Mouse (Mus musculus) midbrain, postnatal 0 days (tissue): ENCODE results near the gene Bloc1s2. TPM values are rescaled to one million over a fixed set of nuclear protein-coding genes. Genes with fewer than 3 reads are reported as not detected.
A peak's percentile ranks its signal among the peaks of the same experiment; 100 is the strongest.
"Not testable (repeated sequence)": the region's sequence is repeated elsewhere in the genome, so short reads cannot be mapped to it uniquely, and the experiment has no call there.

ENCODE experiments used
- ATAC-seq: fragments of 200-750 bp; cut with Nextera tagmentation; 2 replicates; pipeline ENCODE4 v1.8.0; 2017; ENCODE audit warnings: moderate number of reproducible peaks, mild to moderate bottlenecking, moderate TSS enrichment, moderate library complexity; ENCODE audit not compliant: low FRiP score
- DNase-seq: peaks from one replicate; pipeline ENCODE4 v3.0.0-alpha.2; 2015; ENCODE audit warnings: low spot score
- H3K27ac ChIP-seq: fragments of 300-500 bp; sonication (generic); 2 replicates; pipeline ENCODE4 v1.5.1; 2014; ENCODE audit warnings: low read depth, mild to moderate bottlenecking, low read length, mixed read lengths
- H3K27me3 ChIP-seq: fragments of 300-500 bp; sonication (generic); 2 replicates; pipeline ENCODE4 v1.6.1; 2014; ENCODE audit warnings: low read length, control low read depth, mixed read lengths; ENCODE audit not compliant: insufficient read depth
- H3K36me3 ChIP-seq: fragments of 300-500 bp; sonication (generic); 2 replicates; pipeline ENCODE4 v1.6.1; 2014; ENCODE audit warnings: low read length, control low read depth, mixed read lengths; ENCODE audit not compliant: insufficient read depth
- H3K4me1 ChIP-seq: fragments of 300-500 bp; sonication (generic); 2 replicates; pipeline ENCODE4 v1.6.1; 2014; ENCODE audit warnings: mild to moderate bottlenecking, control low read depth, antibody characterized with exemption, low read length, mixed read lengths; ENCODE audit not compliant: insufficient read depth
- H3K4me2 ChIP-seq: fragments of 300-500 bp; sonication (generic); 2 replicates; pipeline ENCODE4 v1.6.1; 2014; ENCODE audit warnings: low read depth, mild to moderate bottlenecking, low read length, mixed read lengths; ENCODE audit not compliant: poor library complexity, severe bottlenecking
- H3K4me3 ChIP-seq: fragments of 300-500 bp; sonication (generic); 2 replicates; pipeline ENCODE4 v1.5.1; 2014; ENCODE audit warnings: low read depth, mild to moderate bottlenecking, low read length, moderate library complexity
- H3K9ac ChIP-seq: fragments of 300-500 bp; sonication (generic); replicated peaks from 2 replicates; pipeline ENCODE4 v1.6.1; 2014; ENCODE audit warnings: mild to moderate bottlenecking, low read length, moderate library complexity, mixed read lengths; ENCODE audit not compliant: poor library complexity, severe bottlenecking
- H3K9me3 ChIP-seq: fragments of 300-500 bp; sonication (generic); 2 replicates; pipeline ENCODE4 v1.6.1; 2016; ENCODE audit warnings: low read length, control low read depth
- CTCF ChIP-seq: IDR thresholded peaks from 2 replicates; pipeline ENCODE4 v1.5.1; 2016; ENCODE audit warnings: antibody characterized with exemption, mild to moderate bottlenecking
- WGBS: fragments of 180-500 bp; shearing (Covaris S2); extraction: QIAGEN DNeasy Blood & Tissue Kit; methylation state at CpG from one replicate; pipeline ENCODE4 v1.1.7; 2014; 5-methylcytosine and 5-hydroxymethylcytosine counted together
- polyA plus RNA-seq: library from polyadenylated mRNA; unstranded; fragments of >200 nt; fragmentation: Nextera tagmentation; extraction: Ambion mirVana; gene quantifications from 2 replicates; pipeline ENCODE4 v1.2.1, GENCODE M21; 2015
- total RNA-seq: library from RNA; depleted of rRNA; stranded (reverse); fragments of >200 nt; gene quantifications from 2 replicates; pipeline ENCODE4 v1.2.3, GENCODE M21; 2014

Gene Bloc1s2
- total and polyA plus RNA-seq, 2 experiments from 2014 or later, result 40.4 to 201 TPM

GRCm38 (mm10) chr19:44121137-44121536 lies 25.1 kb downstream of the Bloc1s2 start:
- Histone ChIP-seq H3K27ac (no peak overlapping the region), H3K9me3 (no peaks in the 10 kb centered on the region), H3K36me3 (peaks cover 58% of the 10 kb centered on the region), H3K4me1 (no peaks in the 10 kb centered on the region), H3K4me2 (no peak overlapping the region), H3K4me3 (no peak overlapping the region), H3K9ac (no peak overlapping the region), H3K27me3 (no peaks in the 10 kb centered on the region)
- no peak for DNase-seq
- 93% methylated on average over 7 of the region's 7 CpGs for WGBS
- no peak for ATAC-seq
- TF ChIP-seq CTCF, result no peak

GRCm38 (mm10) chr19:44120686-44121085 lies 25.6 kb downstream of the Bloc1s2 start:
- H3K27me3 ChIP-seq, H3K9ac ChIP-seq, ATAC-seq, H3K27ac ChIP-seq, H3K9me3 ChIP-seq, H3K4me1 ChIP-seq, DNase-seq, H3K4me3 ChIP-seq, H3K4me2 ChIP-seq: not testable (repeated sequence)
- peaks cover 61% of the 10 kb centered on the region for H3K36me3 ChIP-seq
- 94% methylated on average over 7 of the region's 9 CpGs for WGBS

GRCm38 (mm10) chr19:44117793-44118192 lies 28.5 kb downstream of the Bloc1s2 start:
- DNase-seq (no peak), ATAC-seq (no peak)
- no peak for TF ChIP-seq CTCF
- no peak overlapping the region for H3K27ac ChIP-seq
- peaks cover 55% of the 10 kb centered on the region for H3K36me3 ChIP-seq
- H3K4me1 ChIP-seq, result no peaks in the 10 kb centered on the region
- H3K4me2 ChIP-seq, result no peak overlapping the region
- no peak overlapping the region for H3K4me3 ChIP-seq
- H3K27me3 ChIP-seq, result no peaks in the 10 kb centered on the region
- H3K9ac ChIP-seq, result no peak overlapping the region
- H3K9me3 ChIP-seq, result no peaks in the 10 kb centered on the region

- Histone ChIP-seq H3K27ac (no peak overlapping the region), H3K9ac (no peak overlapping the region), H3K36me3 (peaks cover 50% of the 10 kb centered on the region), H3K4me3 (no peak overlapping the region), H3K9me3 (no peaks in the 10 kb centered on the region), H3K4me1 (0 out of 2 replicates have a peak, but pooled peaks cover 3% of the 10 kb centered on the region), H3K4me2 (no peak overlapping the region), H3K27me3 (no peaks in the 10 kb centered on the region)
- 51% methylated on average over 7 of the region's 7 CpGs for WGBS
- peak; percentile 64 for TF ChIP-seq CTCF
- no peak for ATAC-seq
- peak; percentile 49 for DNase-seq
These were observed 34.5 kb downstream of the Bloc1s2 start for GRCm38 (mm10) chr19:44111706-44112105.

GRCm38 (mm10) chr19:44110356-44110755 lies 35.9 kb downstream of the Bloc1s2 start:
- DNase-seq (no peak), ATAC-seq (no peak)
- H3K4me3 ChIP-seq, result no peak overlapping the region
- no peak overlapping the region for H3K4me2 ChIP-seq
- 86% methylated on average over 9 of the region's 9 CpGs for WGBS
- no peaks in the 10 kb centered on the region for H3K27me3 ChIP-seq
- no peak for TF ChIP-seq CTCF
- no peak overlapping the region for H3K27ac ChIP-seq
- peaks cover 42% of the 10 kb centered on the region for H3K36me3 ChIP-seq
- H3K9ac ChIP-seq, result no peak overlapping the region
- no peaks in the 10 kb centered on the region for H3K9me3 ChIP-seq
- H3K4me1 ChIP-seq, result 0 out of 2 replicates have a peak, but pooled peaks cover 3% of the 10 kb centered on the region

GRCm38 (mm10) chr19:44108996-44109395 lies 37.2 kb downstream of the Bloc1s2 start:
- Histone ChIP-seq H3K27ac (no peak overlapping the region), H3K9me3 (no peaks in the 10 kb centered on the region), H3K4me1 (0 out of 2 replicates have a peak, but pooled peaks cover 3% of the 10 kb centered on the region), H3K27me3 (no peaks in the 10 kb centered on the region), H3K9ac (no peak overlapping the region), H3K4me2 (no peak overlapping the region), H3K36me3 (peaks cover 33% of the 10 kb centered on the region), H3K4me3 (no peak overlapping the region)
- DNase-seq, result peak; percentile 4
- no peak for ATAC-seq
- no peak for TF ChIP-seq CTCF
